Mouse (Mus musculus) myocyte (in vitro differentiated cells): Measurements from ENCODE around the gene Sarm1.

Source experiments
- CEBPB ChIP-seq: IDR thresholded peaks from 2 replicates; pipeline ENCODE4 v1.6.1; 2011; ENCODE audit warnings: mild to moderate bottlenecking, moderate library complexity; ENCODE audit not compliant: poor library complexity, insufficient read depth, severe bottlenecking
- E2F4 ChIP-seq: IDR thresholded peaks from one replicate; pipeline ENCODE4 v1.6.1; 2011; ENCODE audit warnings: mild to moderate bottlenecking, control low read depth, moderate library complexity; ENCODE audit not compliant: insufficient read depth
- POLR2A ChIP-seq: IDR thresholded peaks from one replicate; pipeline ENCODE4 v1.6.1; 2011; ENCODE audit warnings: low read depth, mild to moderate bottlenecking, control low read depth, moderate library complexity; ENCODE audit not compliant: insufficient read length
- POLR2AphosphoS2 ChIP-seq: IDR thresholded peaks from one replicate; pipeline ENCODE4 v1.6.1; 2011; ENCODE audit warnings: low read depth, control low read depth; ENCODE audit not compliant: insufficient read length

DNA sequence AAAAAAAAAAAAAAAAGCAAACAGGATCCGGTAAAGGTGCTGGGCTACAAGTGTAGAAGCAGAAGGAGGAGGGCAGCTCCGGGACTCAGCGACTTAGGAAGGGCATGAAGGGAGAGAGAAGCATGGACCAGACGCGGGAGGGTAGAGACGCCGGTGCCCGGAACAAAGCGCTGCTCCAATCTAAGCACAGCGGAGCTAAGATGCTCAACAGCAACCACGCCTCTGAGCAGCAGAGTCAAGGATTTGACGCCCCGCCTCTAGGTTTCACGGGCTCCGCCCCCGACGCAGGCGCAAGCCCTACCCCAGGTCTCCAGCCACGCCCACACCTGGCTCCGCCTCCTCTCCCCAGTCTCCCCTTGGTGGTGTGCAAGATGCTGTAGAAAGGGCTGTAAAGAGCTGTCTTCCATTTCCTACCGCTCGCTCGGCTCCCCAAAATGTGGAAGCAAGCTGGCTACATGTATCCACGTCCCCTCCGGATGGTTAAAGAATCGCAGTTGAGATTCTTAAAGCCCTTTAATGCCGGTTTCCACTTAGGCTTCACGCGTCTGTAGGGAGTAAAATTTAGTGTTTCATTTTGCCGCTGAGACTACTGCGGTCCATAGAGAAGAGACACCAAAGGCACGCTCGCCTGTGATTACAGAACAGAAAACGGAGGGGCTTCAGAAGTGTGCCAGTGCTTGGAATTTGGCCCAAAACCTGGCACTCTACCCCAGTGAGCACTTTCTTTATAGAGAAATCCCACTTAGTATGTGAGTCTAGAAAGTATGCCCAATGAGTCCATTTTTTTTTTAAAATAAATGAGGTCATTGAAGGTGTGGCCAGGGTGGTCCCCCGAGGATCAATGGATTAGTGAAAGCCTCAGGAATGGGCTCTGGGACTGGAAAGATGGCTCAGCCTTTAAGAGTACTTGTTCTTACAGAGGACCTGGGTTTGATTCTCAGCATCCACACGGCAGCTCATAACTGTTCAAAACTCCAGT lies at the start of gene Sarm1:
- TF ChIP-seq POLR2A (peak; percentile 22), E2F4 (no peak), POLR2AphosphoS2 (no peak), CEBPB (no peak)
